Mouse (Mus musculus) lung, postnatal 0 days (tissue): ENCODE measurements around the gene Renbp.

ENCODE experiments used
- CTCF ChIP-seq: IDR thresholded peaks from 2 replicates; pipeline ENCODE4 v1.5.1; 2016; ENCODE audit warnings: antibody characterized with exemption, mild to moderate bottlenecking
- EP300 ChIP-seq: IDR thresholded peaks from 2 replicates; pipeline ENCODE4 v1.6.1; 2016; ENCODE audit warnings: antibody characterized with exemption, mild to moderate bottlenecking, control low read depth

DNA sequence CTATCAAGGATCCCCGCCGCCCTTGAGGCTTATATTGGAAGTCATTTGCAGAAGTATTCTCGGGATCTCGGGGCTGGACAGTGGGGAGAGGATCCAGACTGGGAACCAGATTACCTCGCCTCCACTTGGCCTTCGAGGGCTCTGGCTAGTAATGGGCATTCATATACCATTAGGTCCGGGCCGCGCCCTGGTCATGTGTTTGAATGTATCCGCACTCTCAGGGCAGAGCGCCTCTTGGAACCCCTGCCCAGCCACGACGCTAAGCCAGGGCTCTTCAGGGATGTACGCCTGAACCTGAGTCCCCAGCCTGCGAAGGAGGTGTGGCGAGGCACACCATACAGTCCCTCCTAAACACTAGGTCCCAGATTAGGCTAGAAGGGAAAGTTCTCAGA, 49.6 kb downstream of the Renbp start:
- TF ChIP-seq CTCF = no peak
- no peak for TF ChIP-seq EP300
